Mouse (Mus musculus) layer of hippocampus, adult 18-20 months (tissue): ENCODE data around the gene Atp6v1a. TPM values are rescaled to one million over a fixed set of nuclear protein-coding genes. Genes with fewer than 3 reads are reported as not detected.

Experiments
- DNase-seq, 2 experiments: peaks; one replicate each; pipeline ENCODE4 v3.0.0; 2022; ENCODE audit warnings: low spot score in 2 of 2
- total RNA-seq, 2 experiments: library from RNA; stranded (reverse); gene quantifications; 2 replicates each; pipeline ENCODE4 v1.2.3; 2021

The Atp6v1a gene
- total RNA-seq, 2 experiments from 2014 or later: 566 to 590 TPM

DNA sequence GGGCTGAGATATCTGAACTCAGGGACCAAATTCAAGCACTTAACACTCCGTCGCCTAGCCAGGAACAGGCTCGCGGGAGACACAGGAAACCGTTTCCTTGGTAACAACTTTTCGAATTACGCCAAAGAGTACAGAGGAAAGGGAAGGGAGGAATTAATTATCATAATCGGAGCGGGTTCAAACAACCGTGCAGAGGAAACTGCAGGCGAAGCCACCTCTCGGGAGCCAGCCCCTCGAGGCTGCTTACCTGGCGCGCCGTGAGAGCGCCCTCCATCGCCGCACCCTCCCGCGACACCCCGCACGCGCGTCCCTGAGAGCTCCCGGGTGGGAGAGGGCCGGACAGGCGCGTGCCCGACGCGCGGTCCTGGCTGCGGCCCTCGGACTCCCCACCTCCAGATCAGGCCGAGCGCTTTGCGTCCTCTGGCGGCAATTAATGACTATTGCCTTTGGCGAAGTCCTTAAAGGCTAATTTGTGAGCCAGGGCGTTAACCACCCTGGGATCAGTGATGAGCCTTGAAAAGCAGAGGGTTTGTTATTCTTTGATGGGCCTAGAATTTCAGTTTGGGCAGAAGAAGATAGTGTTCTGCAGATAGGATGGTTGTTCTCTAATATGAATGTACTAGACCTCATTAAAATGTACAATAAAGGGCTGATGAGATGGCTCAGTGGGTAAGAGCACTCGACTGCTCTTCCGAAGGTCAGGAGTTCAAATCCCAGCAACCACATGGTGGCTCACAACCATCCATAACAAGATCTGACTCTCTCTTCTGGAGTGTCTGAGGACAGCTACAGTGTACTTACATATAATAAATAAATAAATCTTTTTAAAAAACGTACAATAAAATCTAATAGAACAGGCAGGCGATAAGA lies 76.2 kb downstream of the Atp6v1a start, which contains the start of gene Gramd1c:
Gene Gramd1c, minus strand, starts transcription at position 321 of the 870 bp plus-strand sequence.
- DNase-seq: peak; percentile 49 to 69

DNA sequence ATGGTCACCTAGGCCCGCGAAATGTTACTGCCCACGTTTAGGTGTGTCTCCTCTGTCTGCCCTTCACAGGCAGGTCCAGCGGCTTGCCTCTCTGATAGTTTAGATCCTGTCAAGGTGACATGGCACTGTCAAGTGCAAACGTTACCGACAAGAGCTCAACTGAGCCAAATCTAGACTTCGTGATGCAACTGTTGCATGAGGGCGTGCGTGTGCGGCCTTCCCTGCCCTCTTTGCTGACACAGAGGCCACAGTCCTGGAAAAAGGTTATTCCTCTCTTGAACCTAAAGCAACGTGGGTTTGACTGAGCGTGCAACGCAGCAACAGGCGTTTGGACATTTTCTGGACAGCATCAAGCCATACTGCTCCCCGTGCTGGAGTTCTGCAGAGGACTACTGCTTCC lies 78.2 kb downstream of the Atp6v1a start:
- DNase-seq: no peak

DNA sequence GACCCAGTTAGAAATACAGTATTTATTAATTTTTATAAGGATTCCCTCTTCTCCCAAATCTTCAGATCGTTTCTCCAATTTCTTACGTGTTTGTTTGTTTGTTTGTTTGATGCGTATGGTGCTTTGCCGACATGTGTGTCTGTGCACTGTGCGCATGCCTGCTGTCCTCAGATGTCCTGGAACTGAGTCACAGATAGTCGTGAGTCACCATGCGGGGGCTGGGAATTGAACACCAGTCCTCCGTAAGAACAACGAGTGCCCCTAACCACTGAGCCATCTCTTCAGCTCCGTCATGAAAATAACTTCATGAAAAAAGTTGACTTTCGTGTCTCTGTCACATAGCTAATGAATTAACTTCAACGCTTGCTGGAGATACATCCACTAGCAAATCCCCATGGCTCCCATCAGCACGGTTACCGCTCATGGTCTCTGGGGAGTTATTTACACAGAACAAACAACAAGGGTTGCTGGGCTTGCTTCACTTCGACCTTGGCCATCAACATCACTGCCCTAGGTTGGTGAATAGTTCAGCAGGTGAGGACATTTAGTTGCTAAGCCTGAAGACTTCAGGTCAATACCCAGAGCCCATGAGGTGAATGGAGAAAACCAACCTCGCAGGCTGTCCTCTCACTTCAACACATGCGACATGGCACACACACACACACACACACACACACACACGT lies 78.8 kb downstream of the Atp6v1a start:
- no peak for DNase-seq

DNA sequence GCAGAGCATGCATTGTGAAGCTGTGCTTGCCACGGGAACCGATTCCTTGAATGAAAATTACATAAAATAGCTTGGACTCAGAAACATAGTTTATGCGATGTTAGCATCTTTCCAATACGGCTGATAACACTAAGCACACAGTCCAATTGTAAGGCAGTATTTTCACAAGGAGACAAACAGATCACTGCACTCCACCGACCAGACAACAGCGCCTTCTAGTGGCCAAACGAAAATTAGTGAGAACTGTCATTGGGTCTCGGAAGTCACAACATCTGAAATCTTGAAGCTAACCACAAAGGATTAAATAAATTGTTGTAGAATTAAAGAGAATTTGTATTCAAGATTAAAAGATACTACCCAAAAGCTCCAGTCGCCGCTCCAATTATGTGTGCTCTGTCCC lies 80.8 kb downstream of the Atp6v1a start:
- peak; percentile 60 to 93 for DNase-seq

DNA sequence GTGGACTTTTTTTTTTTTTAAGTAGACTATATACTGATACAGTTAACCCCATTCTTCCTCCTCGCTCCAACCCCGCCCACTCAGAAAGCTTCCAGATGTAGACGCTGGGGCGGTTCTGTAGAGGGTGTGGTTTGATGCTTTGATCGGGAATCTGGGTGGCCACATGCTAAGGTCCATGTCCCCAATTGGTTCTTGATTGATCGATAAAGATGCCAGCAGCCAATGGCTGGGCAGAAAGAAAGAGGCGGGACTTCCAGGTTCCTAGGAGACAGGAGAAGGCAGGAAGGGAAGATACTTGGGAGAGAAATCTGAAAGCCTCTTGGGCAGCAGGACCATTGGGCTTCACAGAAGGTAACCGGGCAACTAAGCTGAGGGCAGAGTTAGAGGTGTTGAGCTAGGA lies 83.7 kb downstream of the Atp6v1a start:
- no peak for DNase-seq

DNA sequence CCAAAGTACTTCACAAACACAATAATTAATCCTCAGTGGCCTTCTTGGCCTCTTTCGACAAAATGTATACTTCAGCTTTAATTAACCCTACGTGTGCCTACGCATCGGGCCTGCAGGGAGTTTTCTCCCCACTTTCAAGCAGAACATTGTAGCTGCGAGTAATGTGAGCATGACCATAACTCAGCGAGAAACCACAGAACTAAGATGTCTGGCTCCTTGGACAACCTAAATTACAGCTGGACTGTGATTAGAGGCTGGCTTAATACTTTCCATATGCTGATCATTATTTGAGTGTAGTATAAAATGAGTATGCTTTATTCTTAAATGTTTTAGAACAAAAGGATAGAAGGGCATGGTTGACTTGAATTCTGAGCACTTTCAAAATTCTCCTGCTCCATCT lies 86.2 kb downstream of the Atp6v1a start:
- DNase-seq: no peak

DNA sequence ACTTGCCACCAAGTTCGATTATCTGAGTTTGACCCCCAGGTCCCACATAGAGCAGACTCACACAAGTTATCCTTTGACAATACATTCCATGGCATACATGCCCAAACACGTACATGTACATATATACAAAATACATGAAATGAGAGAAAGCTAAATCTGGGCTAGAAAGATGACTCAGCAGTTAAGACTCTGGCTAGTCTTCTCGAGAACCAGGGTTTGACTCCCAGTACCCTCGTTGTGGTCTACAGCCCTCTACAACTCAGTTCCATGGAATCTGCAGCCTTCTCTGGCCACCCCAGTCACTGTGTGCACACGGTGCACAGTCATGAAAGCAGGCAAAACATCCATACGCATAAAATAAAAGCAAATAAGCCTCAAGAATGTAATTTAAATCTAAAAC lies 87.1 kb downstream of the Atp6v1a start:
- no peak for DNase-seq

DNA sequence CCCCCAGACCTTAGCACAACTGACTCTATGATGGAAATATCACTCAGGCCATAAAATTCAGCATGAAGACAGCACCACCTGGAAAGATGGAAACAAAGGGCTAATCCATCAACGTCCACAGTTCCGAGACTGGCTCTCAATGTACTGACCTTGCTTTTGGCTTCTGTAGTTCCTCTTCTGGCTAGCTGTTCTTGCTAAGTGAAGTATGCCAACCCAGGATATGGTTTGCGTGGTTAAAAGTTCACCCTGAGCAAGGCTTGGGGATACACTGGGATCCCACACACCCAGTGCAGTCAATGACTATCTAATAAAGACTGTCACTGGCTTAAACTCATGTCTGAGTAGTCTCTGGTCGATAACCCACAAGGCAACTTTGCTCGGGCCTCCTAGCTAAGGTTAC lies 89.4 kb downstream of the Atp6v1a start:
- no peak for DNase-seq

DNA sequence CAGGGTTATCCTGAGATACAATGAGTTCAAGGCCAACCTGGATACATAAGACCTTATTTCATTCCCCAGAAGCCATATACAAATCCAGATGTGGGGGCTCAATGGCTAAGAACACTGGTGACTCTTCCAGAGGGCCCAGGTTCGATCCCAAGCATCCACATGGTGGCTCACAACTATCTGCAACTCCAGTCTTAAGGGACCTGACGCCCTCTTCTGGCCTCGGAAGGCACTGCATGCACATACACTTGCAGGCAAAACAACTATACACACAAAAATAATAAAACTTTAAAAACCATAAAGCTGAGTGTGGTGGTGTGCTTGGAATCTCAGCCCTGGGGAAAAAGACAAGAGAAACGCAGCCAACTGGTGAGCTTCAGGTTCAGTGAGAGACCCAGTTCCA lies 100.4 kb downstream of the Atp6v1a start:
- DNase-seq: no peak

Other genes starting within 250 kb of the Atp6v1a start
- 1 to 10 TPM; 3.2 to 3.6 TPM for gene Ccdc191, start 249.9 kb downstream of the Atp6v1a start, total RNA-seq
- gene Qtrt2, start 212.9 kb downstream of the Atp6v1a start, total RNA-seq: 10 to 100 TPM; 32.5 to 39.2 TPM
- gene Zdhhc23, start 159.9 kb downstream of the Atp6v1a start, total RNA-seq: 10 to 100 TPM; 40.8 to 46.1 TPM
- gene Gramd1c, start 76.4 kb downstream of the Atp6v1a start, total RNA-seq: 1 to 10 TPM; 4.1 to 4.4 TPM
- gene Naa50, start 125 bp upstream of the Atp6v1a start, total RNA-seq: 10 to 100 TPM; 64.2 to 65.7 TPM
- gene Usf3, start 33.5 kb upstream of the Atp6v1a start, total RNA-seq: 10 to 100 TPM; 39.1 to 41.9 TPM
- 10 to 100 TPM; 41.2 to 41.9 TPM for gene Sidt1, start 193.5 kb upstream of the Atp6v1a start, total RNA-seq
- 10 to 100 TPM; 18.7 to 19.5 TPM for gene Spice1, start 207.4 kb upstream of the Atp6v1a start, total RNA-seq